Mouse (Mus musculus) kidney, adult 2 months (tissue): Measurements from ENCODE around the gene Tekt2. TPM values are rescaled to one million over a fixed set of nuclear protein-coding genes. Genes with fewer than 3 reads are reported as not detected.

Experiments used
- DNase-seq: peaks from one replicate; pipeline ENCODE4 v3.0.0; 2021
- H3K27ac ChIP-seq: fragments of 200-500 bp; 2 replicates; pipeline ENCODE4 v1.5.1; 2012; ENCODE audit warnings: low read depth, low read length, control low read depth, inconsistent platforms; ENCODE audit not compliant: insufficient read depth
- H3K27me3 ChIP-seq: fragments of 200-500 bp; replicated peaks from 2 replicates; pipeline ENCODE4 v1.6.1; 2012; ENCODE audit warnings: mild to moderate bottlenecking, moderate library complexity, low read length, inconsistent platforms; ENCODE audit not compliant: control insufficient read depth, insufficient read depth
- H3K36me3 ChIP-seq: fragments of 200-500 bp; 2 replicates; pipeline ENCODE4 v1.6.1; 2012; ENCODE audit warnings: mild to moderate bottlenecking, moderate library complexity, low read length, inconsistent platforms; ENCODE audit not compliant: control insufficient read depth, insufficient read depth
- H3K4me1 ChIP-seq: fragments of 200-500 bp; 2 replicates; pipeline ENCODE4 v1.6.1; 2011; ENCODE audit warnings: low read length; ENCODE audit not compliant: control insufficient read depth, insufficient read depth
- H3K4me3 ChIP-seq: fragments of 200-500 bp; 2 replicates; pipeline ENCODE4 v1.5.1; 2011; ENCODE audit warnings: mild to moderate bottlenecking, low read depth, low read length, control low read depth; ENCODE audit not compliant: insufficient read depth
- CTCF ChIP-seq: fragments of 200-500 bp; conservative IDR thresholded peaks from 2 replicates; pipeline ENCODE4 v1.5.1; 2011; ENCODE audit warnings: low read depth, mild to moderate bottlenecking, control low read depth, low read length, moderate library complexity, mixed read lengths; ENCODE audit not compliant: insufficient read depth, insufficient read length
- POLR2A ChIP-seq: fragments of 200-500 bp; IDR thresholded peaks from one replicate; pipeline ENCODE4 v1.6.1; 2011; ENCODE audit warnings: low read depth, low read length, control low read depth
- WGBS: fragments of 180-500 bp; shearing (Covaris S2); methylation state at CpG from one replicate; pipeline ENCODE4 v1.1.7; 2018; 5-methylcytosine and 5-hydroxymethylcytosine counted together
- polyA plus RNA-seq: library from polyadenylated mRNA; depleted of rRNA; stranded (reverse); fragments of >200 nt; gene quantifications from 2 replicates; pipeline ENCODE4 v1.2.3, GENCODE M21; 2012

Gene Tekt2
- polyA plus RNA-seq, 1 experiment = 1.1 TPM

DNA sequence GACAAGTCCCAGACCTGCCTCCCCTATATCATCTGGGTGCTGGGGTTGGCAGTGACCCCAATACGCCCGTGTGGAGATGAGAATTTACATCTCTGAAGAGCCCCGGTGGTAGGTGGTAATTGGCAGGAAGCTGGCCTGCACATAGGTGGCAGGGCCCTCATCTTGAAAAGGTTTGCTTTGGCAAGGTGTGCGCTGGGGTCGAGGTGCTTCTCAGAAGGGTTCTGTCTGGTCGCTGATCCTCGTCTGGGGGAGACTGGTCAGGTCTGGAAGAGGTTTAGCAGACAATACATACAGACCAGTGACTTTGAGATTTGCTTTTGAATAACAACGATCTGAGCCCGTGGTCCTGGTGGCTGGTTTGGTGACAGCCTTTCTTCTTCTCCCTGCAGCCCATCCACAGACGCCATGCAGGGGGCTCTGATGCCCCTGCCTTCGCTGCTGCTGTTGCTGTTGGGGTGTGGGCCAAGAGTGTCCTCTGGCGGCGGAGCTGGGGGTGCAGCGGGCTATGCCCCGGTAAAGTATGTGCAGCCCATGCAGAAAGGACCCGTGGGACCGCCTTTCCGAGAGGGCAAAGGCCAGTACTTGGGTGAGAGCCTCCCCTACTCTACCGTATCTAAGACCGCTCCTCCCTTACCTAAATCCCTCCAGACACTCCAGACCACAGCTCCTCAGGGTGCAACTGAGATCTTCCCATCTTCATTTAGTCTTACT lies 16.1 kb downstream of the Tekt2 start:
- H3K36me3 ChIP-seq = no peaks in the 10 kb centered on the region
- no peak overlapping the region for H3K27ac ChIP-seq
- H3K27me3 ChIP-seq = no peaks in the 10 kb centered on the region
- WGBS = 24% methylated on average over 20 of the region's 20 CpGs
- no peak for DNase-seq
- H3K4me1 ChIP-seq = peaks cover 3% of the 10 kb centered on the region; the same call in 1 of the 2 replicates
- H3K4me3 ChIP-seq = no peak overlapping the region
- TF ChIP-seq POLR2A (no peak), CTCF (peak; percentile 41)

GRCm38 (mm10) chr4:126306827-126307226 lies 18.7 kb downstream of the Tekt2 start:
- no peaks in the 10 kb centered on the region for H3K36me3 ChIP-seq
- no peaks in the 10 kb centered on the region for H3K27me3 ChIP-seq
- TF ChIP-seq CTCF (no peak), POLR2A (no peak)
- H3K27ac ChIP-seq = no peak overlapping the region
- 17% methylated on average over 2 of the region's 2 CpGs for WGBS
- no peak overlapping the region for H3K4me3 ChIP-seq
- H3K4me1 ChIP-seq = peaks cover 3% of the 10 kb centered on the region; the same call in 1 of the 2 replicates
- DNase-seq = no peak

GRCm38 (mm10) chr4:126306058-126306457 lies 19.4 kb downstream of the Tekt2 start:
- Histone ChIP-seq H3K27me3 (no peaks in the 10 kb centered on the region), H3K27ac (no peak overlapping the region), H3K4me1 (peaks cover 3% of the 10 kb centered on the region), H3K4me3 (no peak overlapping the region), H3K36me3 (no peaks in the 10 kb centered on the region)
- 90% methylated on average over 6 of the region's 6 CpGs for WGBS
- no peak for TF ChIP-seq CTCF
- TF ChIP-seq POLR2A = no peak
- DNase-seq = no peak

DNA sequence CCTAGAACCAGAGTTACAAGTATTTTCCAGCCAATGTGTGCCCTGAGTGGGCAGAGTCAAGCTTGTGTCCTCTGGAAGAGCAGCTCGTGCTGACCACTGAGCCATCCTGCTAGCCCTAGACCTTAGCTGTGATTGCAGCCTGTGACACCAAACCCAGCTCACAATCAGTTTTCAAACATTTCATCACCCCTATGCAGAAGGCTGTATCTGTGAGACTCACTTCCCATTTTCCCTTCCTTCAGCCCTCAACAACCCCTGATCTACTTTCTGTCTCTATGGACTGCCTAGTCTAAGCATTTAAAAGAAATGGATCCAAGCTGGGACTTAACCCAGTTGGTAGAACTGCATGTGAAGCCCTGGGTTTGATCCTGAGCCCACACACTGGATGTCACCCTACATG lies 20.1 kb downstream of the Tekt2 start:
- H3K27ac ChIP-seq = no peak overlapping the region
- 94% methylated on average over 1 of the region's 1 CpGs for WGBS
- no peak for TF ChIP-seq POLR2A
- TF ChIP-seq CTCF = no peak
- peaks cover 3% of the 10 kb centered on the region for H3K4me1 ChIP-seq
- H3K27me3 ChIP-seq = no peaks in the 10 kb centered on the region
- H3K4me3 ChIP-seq = no peak overlapping the region
- H3K36me3 ChIP-seq = no peaks in the 10 kb centered on the region
- DNase-seq = no peak

- DNase-seq = no peak
- Histone ChIP-seq H3K27me3 (no peaks in the 10 kb centered on the region), H3K27ac (no peak overlapping the region), H3K4me3 (no peak overlapping the region), H3K36me3 (no peaks in the 10 kb centered on the region), H3K4me1 (no peaks in the 10 kb centered on the region; the same call in 1 of the 2 replicates)
- 66% methylated on average over 4 of the region's 4 CpGs for WGBS
- TF ChIP-seq CTCF (peak; percentile 36; the same call in 1 of the 2 replicates), POLR2A (no peak)
Measured at GRCm38 (mm10) chr4:126303877-126304276, 21.6 kb downstream of the Tekt2 start.

GRCm38 (mm10) chr4:126301584-126302309 lies 23.7 kb downstream of the Tekt2 start:
- 21% methylated on average over 27 of the region's 27 CpGs for WGBS
- Histone ChIP-seq H3K36me3 (no peaks in the 10 kb centered on the region), H3K4me1 (no peaks in the 10 kb centered on the region; the same call in 1 of the 2 replicates), H3K27ac (no peak overlapping the region), H3K4me3 (no peak overlapping the region), H3K27me3 (no peaks in the 10 kb centered on the region)
- TF ChIP-seq CTCF (no peak), POLR2A (no peak)
- no peak for DNase-seq

GRCm38 (mm10) chr4:126300916-126301583 lies 24.4 kb downstream of the Tekt2 start:
- no peaks in the 10 kb centered on the region for H3K36me3 ChIP-seq
- no peak for TF ChIP-seq POLR2A
- TF ChIP-seq CTCF = no peak
- no peak overlapping the region for H3K4me3 ChIP-seq
- H3K27ac ChIP-seq = no peak overlapping the region
- no peak for DNase-seq
- H3K4me1 ChIP-seq = no peaks in the 10 kb centered on the region; the same call in 1 of the 2 replicates
- H3K27me3 ChIP-seq = no peaks in the 10 kb centered on the region
- 8% methylated on average over 48 of the region's 50 CpGs for WGBS
